Mouse (Mus musculus): ENCODE measurements around the gene Rps19.

Gene Rps19

DNA sequence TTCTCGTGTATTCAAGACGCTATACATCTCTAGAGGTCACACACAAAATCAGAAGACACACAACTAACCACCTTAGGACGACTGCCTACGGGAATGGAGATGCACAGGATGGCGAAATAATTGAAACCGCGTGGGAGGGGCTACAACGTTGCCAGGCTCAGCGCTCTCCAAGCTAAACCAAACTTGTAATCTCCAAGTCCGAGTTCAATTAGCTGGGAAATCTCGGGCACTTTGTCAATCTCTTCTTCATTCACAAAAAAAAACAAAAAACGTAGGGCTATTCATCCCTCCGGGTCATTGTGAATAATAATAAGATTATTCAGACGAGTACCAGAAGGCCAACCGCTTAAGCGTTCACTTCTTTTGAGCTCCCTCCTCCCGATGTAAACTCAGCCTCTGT is 15.1 kb upstream of the Rps19 start:
- in situ Hi-C loops (cut with MboI; ENCODE audit: unreplicated experiment in 2 of 2): no loop called here

- in situ Hi-C loops (cut with MboI; ENCODE audit: unreplicated experiment in 2 of 2): loop anchor here in 1 of 2 experiments (5.0 kb wide), 1 partner anchor 47 kb away; no protein-coding TSS in a partner anchor
Measured at GRCm38 (mm10) chr7:24869532-24870165, 14.5 kb upstream of the Rps19 start, which contains the start of the genes Lypd4 and Dmrtc2. TSS of gene Lypd4 (minus strand) at chr7:24869941. TSS of gene Dmrtc2 (plus strand) at chr7:24870057.

DNA sequence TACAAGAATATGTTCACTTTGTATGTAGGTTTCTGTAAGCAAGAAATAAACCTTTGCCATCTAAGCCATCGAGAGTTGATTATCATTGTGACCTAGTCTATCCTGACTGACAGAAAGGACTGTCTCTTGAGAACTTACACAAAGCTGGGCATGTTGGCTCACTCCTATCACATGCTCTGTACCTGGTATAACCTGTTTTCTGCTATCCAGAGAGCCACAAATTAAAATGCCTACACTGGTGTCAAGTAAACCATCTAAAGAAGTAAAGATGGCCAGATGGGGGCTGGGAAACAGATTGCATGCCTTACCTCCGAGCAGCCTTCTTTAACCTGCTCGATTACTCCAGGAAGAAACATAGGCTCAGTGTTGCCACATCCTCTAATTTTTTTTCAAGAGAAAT is 6.6 kb upstream of the Rps19 start:
- in situ Hi-C loops (cut with MboI; ENCODE audit: unreplicated experiment in 2 of 2): loop anchor here in 1 of 2 experiments (25.0 kb wide), 1 partner anchor 835 kb away; the partner anchor contains the start of gene Ccdc97

DNA sequence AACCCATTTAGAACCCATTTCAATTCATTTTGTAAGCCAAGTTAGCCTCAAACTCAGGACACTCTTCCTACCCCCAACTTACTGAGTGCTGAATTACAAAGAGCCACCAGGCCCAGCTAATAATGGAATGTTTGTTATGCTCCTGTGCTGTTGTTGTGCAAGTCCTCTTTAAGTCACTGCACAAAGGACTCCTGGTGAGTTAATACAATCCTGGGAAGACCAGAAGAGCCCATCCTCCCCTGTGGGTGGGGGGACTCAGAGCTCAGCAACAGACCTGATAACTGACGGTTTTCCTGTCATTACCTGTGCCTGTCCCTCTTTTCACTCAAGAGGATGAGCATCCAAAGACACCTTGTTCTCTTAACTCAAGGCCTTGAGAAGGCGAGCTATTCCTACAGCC is 4.6 kb upstream of the Rps19 start:
- in situ Hi-C loops (cut with MboI; ENCODE audit: unreplicated experiment in 2 of 2): loop anchor here in 1 of 2 experiments (5.0 to 25.0 kb wide), 2 partner anchors 62 to 833 kb away; partner anchors contain the start of gene Ccdc97

GRCm38 (mm10) chr7:24882416-24883199 is 1.6 kb upstream of the Rps19 start:
- in situ Hi-C loops (cut with MboI; ENCODE audit: unreplicated experiment in 2 of 2): loop anchor here in 1 of 2 experiments (5.0 to 25.0 kb wide), 2 partner anchors 65 to 830 kb away; partner anchors contain the start of gene Ccdc97

GRCm38 (mm10) chr7:24884693-24885291 is 621 bp downstream of the Rps19 start:
- in situ Hi-C loops (cut with MboI; ENCODE audit: unreplicated experiment in 2 of 2): loop anchor here (5.0 to 25.0 kb wide), 4 partner anchors 38 to 828 kb away; partner anchors contain the start of gene Ccdc97 (in 1 of the 2)

DNA sequence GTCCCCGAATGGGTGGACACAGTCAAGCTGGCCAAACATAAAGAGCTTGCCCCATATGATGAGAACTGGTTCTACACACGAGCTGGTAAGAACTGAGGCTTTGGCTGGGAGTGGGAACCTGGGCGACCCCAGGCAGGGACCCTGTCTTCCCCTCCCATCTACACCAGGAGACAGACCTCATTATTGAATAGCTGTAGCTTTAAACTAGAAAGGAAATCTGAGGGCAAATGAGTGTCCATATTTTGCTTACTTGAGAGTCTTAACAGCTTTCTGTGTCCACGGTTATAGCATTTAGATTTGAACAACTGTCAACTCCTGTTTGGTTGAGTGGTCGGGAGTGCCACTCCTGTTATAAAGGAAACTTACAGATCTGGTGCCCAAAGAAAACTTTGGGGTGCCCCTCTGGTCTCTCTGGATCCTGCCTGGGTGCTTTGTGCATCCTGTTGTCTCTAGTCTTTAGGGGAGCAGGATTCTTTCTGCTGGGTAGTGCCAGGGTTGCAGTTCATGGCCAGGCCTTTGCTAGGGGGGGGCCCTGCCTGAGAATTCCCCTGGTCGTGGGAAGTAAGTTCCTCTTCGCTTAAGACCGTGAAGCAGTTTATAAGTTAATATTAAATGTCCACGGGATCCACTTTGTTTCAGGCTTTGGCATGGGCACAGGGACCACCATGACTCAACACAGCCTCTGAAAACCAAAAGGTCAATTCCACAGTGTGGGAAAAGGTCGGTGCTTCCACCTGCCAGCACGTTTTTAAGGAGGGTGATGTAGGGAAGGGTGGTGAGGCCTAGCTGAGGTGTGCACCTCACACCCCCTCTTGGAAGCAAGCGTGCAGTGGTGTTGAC is 1.5 kb downstream of the Rps19 start:
- in situ Hi-C loops (cut with MboI; ENCODE audit: unreplicated experiment in 2 of 2): loop anchor here (5.0 to 25.0 kb wide), 3 partner anchors 37 to 827 kb away; partner anchors contain the start of gene Ccdc97 (in 1 of the 2)

DNA sequence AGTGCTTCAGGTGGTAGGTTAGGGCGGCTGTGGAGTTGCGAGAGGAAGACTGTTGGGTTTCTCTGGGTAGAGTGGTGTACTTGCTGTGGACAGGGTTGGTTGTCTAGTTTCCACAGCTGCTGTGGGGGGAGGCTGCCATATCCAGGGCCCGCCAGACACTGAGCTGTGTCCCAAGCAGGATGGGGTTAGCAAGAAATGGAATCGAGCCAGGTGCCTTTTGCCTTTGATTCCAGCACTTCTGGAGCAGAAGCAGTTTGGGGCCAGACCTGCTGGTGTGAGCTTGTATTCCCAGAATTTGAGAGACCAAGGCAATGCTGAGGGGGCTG is 2.1 kb downstream of the Rps19 start:
- in situ Hi-C loops (cut with MboI; ENCODE audit: unreplicated experiment in 2 of 2): loop anchor here (5.0 to 25.0 kb wide), 3 partner anchors 36 to 826 kb away; partner anchors contain the start of gene Ccdc97 (in 1 of the 2)

- in situ Hi-C loops (cut with MboI; ENCODE audit: unreplicated experiment in 2 of 2): loop anchor here (5.0 to 25.0 kb wide), 3 partner anchors 35 to 825 kb away; partner anchors contain the start of gene Ccdc97 (in 1 of the 2)
Measured at GRCm38 (mm10) chr7:24887096-24887495, 2.9 kb downstream of the Rps19 start.

GRCm38 (mm10) chr7:24889431-24890220 is 5.5 kb downstream of the Rps19 start:
- in situ Hi-C loops (cut with MboI; ENCODE audit: unreplicated experiment in 2 of 2): loop anchor here (5.0 to 25.0 kb wide), 3 partner anchors 33 to 823 kb away; partner anchors contain the start of gene Ccdc97 (in 1 of the 2)

GRCm38 (mm10) chr7:24890281-24891216 is 6.4 kb downstream of the Rps19 start:
- in situ Hi-C loops (cut with MboI; ENCODE audit: unreplicated experiment in 2 of 2): loop anchor here in 1 of 2 experiments (25.0 kb wide), 1 partner anchor 822 kb away; the partner anchor contains the start of gene Ccdc97

- in situ Hi-C loops (cut with MboI; ENCODE audit: unreplicated experiment in 2 of 2): loop anchor here in 1 of 2 experiments (25.0 kb wide), 1 partner anchor 821 kb away; the partner anchor contains the start of gene Ccdc97
Measured at GRCm38 (mm10) chr7:24891241-24892124, 7.3 kb downstream of the Rps19 start.

- in situ Hi-C loops (cut with MboI; ENCODE audit: unreplicated experiment in 2 of 2): loop anchor here in 1 of 2 experiments (25.0 kb wide), 1 partner anchor 820 kb away; the partner anchor contains the start of gene Ccdc97
Measured at GRCm38 (mm10) chr7:24892125-24892583, 8.0 kb downstream of the Rps19 start.

- in situ Hi-C loops (cut with MboI; ENCODE audit: unreplicated experiment in 2 of 2): loop anchor here in 1 of 2 experiments (25.0 kb wide), 1 partner anchor 817 kb away; the partner anchor contains the start of gene Ccdc97
Measured at GRCm38 (mm10) chr7:24895749-24896148, 11.6 kb downstream of the Rps19 start.

DNA sequence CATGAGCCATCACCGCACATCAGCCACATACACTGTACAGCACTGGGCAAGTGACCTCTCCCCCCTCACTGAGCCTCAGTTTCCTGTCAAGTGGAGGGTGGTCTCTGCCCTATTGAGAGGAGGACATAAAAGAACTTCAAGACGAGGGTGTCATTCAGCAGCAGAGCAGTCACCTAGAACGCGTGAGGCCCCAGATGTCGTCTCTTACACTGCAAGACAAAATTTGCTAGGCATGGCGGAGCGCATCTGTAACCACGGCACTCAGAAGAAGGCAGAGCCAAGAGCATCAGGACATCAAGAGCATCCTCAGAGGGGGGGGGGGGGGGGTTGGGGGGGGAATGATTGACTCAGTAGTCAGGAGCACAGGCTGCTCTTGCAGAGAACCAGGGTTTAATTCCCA is 12.1 kb downstream of the Rps19 start:
- in situ Hi-C loops (cut with MboI; ENCODE audit: unreplicated experiment in 2 of 2): loop anchor here in 1 of 2 experiments (25.0 kb wide), 1 partner anchor 816 kb away; the partner anchor contains the start of gene Ccdc97

GRCm38 (mm10) chr7:24897224-24897623 is 13.1 kb downstream of the Rps19 start, which contains the start of gene Cd79a:
TSS of gene Cd79a (plus strand) at chr7:24897381.
- in situ Hi-C loops (cut with MboI; ENCODE audit: unreplicated experiment in 2 of 2): loop anchor here in 1 of 2 experiments (25.0 kb wide), 1 partner anchor 815 kb away; the partner anchor contains the start of gene Ccdc97

Measured in v-Abl transformed pro-B cells (cell line).